Mouse (Mus musculus) hindbrain, embryonic 15.5 days (tissue): ENCODE data around the gene Minpp1. TPM values are rescaled to one million over a fixed set of nuclear protein-coding genes. Genes with fewer than 3 reads are reported as not detected.
"Not testable (repeated sequence)": the region's sequence is repeated elsewhere in the genome, so short reads cannot be mapped to it uniquely, and the experiment has no call there.

Experiments used
- ATAC-seq: fragments of 200-750 bp; cut with Nextera tagmentation; 2 replicates; pipeline ENCODE4 v1.8.0; 2017; ENCODE audit warnings: low read depth, moderate number of reproducible peaks, moderate TSS enrichment; ENCODE audit not compliant: low FRiP score
- H3K27ac ChIP-seq: fragments of 300-500 bp; sonication (generic); replicated peaks from 2 replicates; pipeline ENCODE4 v1.5.1; 2015; ENCODE audit warnings: mild to moderate bottlenecking, inconsistent platforms
- H3K27me3 ChIP-seq: fragments of 300-500 bp; sonication (generic); 2 replicates; pipeline ENCODE4 v1.6.1; 2015; ENCODE audit warnings: control low read depth, inconsistent platforms
- H3K36me3 ChIP-seq: fragments of 300-500 bp; sonication (generic); 2 replicates; pipeline ENCODE4 v1.6.1; 2015; ENCODE audit warnings: control low read depth, inconsistent platforms
- H3K4me1 ChIP-seq: fragments of 300-500 bp; sonication (generic); replicated peaks from 2 replicates; pipeline ENCODE4 v1.6.1; 2015; ENCODE audit warnings: control low read depth, inconsistent platforms
- H3K4me2 ChIP-seq: fragments of 300-500 bp; sonication (generic); 2 replicates; pipeline ENCODE4 v1.6.1; 2015; ENCODE audit warnings: moderate library complexity, mild to moderate bottlenecking, inconsistent platforms
- H3K4me3 ChIP-seq: fragments of 300-500 bp; sonication (generic); 2 replicates; pipeline ENCODE4 v1.5.1; 2015; ENCODE audit warnings: mild to moderate bottlenecking, inconsistent platforms
- H3K9ac ChIP-seq: fragments of 300-500 bp; sonication (generic); 2 replicates; pipeline ENCODE4 v1.6.1; 2015; ENCODE audit warnings: inconsistent platforms
- H3K9me3 ChIP-seq: fragments of 300-500 bp; sonication (generic); 2 replicates; pipeline ENCODE4 v1.6.1; 2016; ENCODE audit warnings: control low read depth, inconsistent platforms
- WGBS: fragments of 180-500 bp; shearing (Covaris S2); methylation state at CpG from one replicate; pipeline ENCODE4 v1.1.7; 2015; 5-methylcytosine and 5-hydroxymethylcytosine counted together
- polyA plus RNA-seq: library from polyadenylated mRNA; unstranded; fragments of >200 nt; fragmentation: Nextera tagmentation; extraction: Ambion mirVana; gene quantifications from 2 replicates; pipeline ENCODE4 v1.2.1, GENCODE M21; 2015

Minpp1 gene
- 57.7 and 59.6 TPM in 2 replicates for polyA plus RNA-seq

GRCm38 (mm10) chr19:32485681-32486105 is at the start of gene Minpp1:
TSS of gene Minpp1 (plus strand) at chr19:32485769.
- H3K9me3 ChIP-seq: no peaks in the 10 kb centered on the region
- peak; percentile 95 for ATAC-seq
- under 1% methylated on average over 64 of the region's 64 CpGs for WGBS

DNA sequence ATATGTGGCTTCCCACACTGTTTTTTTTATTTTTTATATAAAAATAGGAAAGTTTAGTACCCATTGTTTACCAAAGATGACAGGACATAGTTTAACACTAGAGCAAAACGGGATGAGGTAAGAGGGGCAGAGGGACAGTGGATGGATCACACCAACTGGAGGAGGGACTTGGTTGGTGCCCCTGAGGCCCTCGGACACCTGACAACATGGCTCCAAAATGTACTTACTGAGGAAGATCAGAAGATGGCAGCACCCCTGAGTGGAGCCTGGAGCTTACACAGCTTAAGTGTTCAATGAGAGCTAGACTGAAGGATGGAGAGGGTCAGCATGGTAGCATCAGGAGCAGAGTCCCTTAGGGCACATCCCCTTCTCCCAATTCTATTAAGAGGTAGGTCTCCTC is 46.2 kb upstream of the Minpp1 start:
- Histone ChIP-seq H3K4me1 (no peaks in the 10 kb centered on the region), H3K9me3 (no peaks in the 10 kb centered on the region), H3K9ac (no peak overlapping the region), H3K4me3 (no peak overlapping the region), H3K27me3 (no peaks in the 10 kb centered on the region), H3K27ac (no peak overlapping the region), H3K36me3 (no peaks in the 10 kb centered on the region), H3K4me2 (no peak overlapping the region)
- WGBS: 82% methylated on average over 2 of the region's 2 CpGs
- no peak for ATAC-seq

More at GRCm38 (mm10) chr19:32485681-32486105, at the start of gene Minpp1:
- Histone ChIP-seq H3K4me2 (peak within 1 kb of the TSS; percentile 78), H3K9ac (peak within 1 kb of the TSS; percentile 85), H3K4me1 (peaks cover 32% of the 10 kb centered on the region), H3K27me3 (no peaks in the 10 kb centered on the region), H3K36me3 (no peaks in the 10 kb centered on the region), H3K4me3 (peak within 1 kb of the TSS; percentile 84), H3K27ac (peak within 1 kb of the TSS; percentile 91)

DNA sequence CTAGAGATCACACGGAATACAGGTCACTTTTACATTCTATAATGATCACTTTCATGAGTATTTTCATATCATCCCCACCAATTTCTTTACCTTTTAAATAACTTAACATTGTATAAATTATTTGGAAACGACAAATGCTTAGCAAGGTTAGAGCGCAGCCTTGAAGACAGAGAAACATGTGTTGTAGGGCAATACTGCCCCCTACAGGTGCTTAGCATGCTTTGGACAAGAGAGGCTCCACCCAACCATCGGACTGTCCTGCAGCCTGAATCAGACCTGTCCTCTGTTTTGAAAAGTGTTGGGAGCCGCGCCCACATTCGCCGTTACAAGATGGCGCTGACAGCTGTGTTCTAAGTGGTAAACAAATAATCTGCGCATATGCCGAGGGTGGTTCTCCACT is 44.0 kb upstream of the Minpp1 start:
- no peak for ATAC-seq

DNA sequence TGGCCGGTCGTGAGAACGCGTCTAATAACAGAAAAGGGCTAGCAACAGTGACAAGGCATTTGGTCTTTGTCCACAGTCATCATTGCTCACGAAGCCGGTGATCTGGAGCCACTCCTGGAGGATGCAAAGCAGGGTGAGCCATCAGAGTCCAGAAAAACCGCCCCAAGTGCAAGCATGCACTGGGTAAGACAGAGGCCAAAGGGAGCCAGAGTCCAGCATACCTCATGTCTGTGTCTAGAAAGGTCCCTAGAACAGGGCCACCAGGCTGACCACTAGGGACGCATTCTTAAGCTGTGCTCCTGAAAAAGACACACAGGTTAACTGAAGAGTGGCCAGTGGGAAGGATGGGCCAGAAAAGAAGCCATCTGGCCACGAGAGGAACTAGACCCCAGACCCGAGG is 36.6 kb upstream of the Minpp1 start:
- Histone ChIP-seq H3K4me2 (no peak overlapping the region), H3K4me1 (no peaks in the 10 kb centered on the region), H3K27me3 (no peaks in the 10 kb centered on the region), H3K9ac (no peak overlapping the region), H3K9me3 (no peaks in the 10 kb centered on the region), H3K4me3 (no peak overlapping the region), H3K36me3 (no peaks in the 10 kb centered on the region), H3K27ac (no peak overlapping the region)
- no peak for ATAC-seq
- 95% methylated on average over 10 of the region's 10 CpGs for WGBS

More for the DNA sequence above, 44.0 kb upstream of the Minpp1 start:
- 95% methylated on average over 11 of the region's 11 CpGs for WGBS
- H3K27me3 ChIP-seq: no peaks in the 10 kb centered on the region
- H3K27ac ChIP-seq: no peak overlapping the region
- no peak overlapping the region for H3K9ac ChIP-seq
- no peak overlapping the region for H3K4me3 ChIP-seq
- H3K4me2 ChIP-seq: no peak overlapping the region
- no peaks in the 10 kb centered on the region for H3K4me1 ChIP-seq
- no peaks in the 10 kb centered on the region for H3K9me3 ChIP-seq
- H3K36me3 ChIP-seq: no peaks in the 10 kb centered on the region

DNA sequence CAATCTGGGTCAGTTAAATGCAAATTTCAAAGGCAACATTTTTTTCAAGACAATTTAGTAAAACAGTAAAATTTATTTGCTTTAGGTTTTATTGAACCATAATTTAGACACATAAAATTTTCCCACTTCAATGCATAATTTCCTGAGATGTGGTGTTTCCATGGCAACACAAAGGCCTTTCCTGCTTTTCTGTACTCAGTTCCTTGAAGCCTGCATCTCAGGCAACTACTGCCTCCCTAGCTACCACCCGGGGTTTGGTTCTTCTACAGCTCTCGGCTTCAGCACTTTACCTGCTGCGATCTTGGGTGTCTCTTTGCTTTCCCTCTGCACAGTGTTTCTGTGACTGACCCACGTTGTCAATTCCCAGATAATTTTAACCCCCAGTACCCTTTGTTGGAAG is 33.3 kb upstream of the Minpp1 start:
- no peaks in the 10 kb centered on the region for H3K9me3 ChIP-seq
- H3K9ac ChIP-seq: no peak overlapping the region
- no peak for ATAC-seq
- H3K27ac ChIP-seq: no peak overlapping the region
- H3K36me3 ChIP-seq: no peaks in the 10 kb centered on the region
- H3K4me2 ChIP-seq: no peak overlapping the region
- WGBS: 65% methylated on average over 4 of the region's 4 CpGs
- H3K27me3 ChIP-seq: no peaks in the 10 kb centered on the region
- no peak overlapping the region for H3K4me3 ChIP-seq
- no peaks in the 10 kb centered on the region for H3K4me1 ChIP-seq

DNA sequence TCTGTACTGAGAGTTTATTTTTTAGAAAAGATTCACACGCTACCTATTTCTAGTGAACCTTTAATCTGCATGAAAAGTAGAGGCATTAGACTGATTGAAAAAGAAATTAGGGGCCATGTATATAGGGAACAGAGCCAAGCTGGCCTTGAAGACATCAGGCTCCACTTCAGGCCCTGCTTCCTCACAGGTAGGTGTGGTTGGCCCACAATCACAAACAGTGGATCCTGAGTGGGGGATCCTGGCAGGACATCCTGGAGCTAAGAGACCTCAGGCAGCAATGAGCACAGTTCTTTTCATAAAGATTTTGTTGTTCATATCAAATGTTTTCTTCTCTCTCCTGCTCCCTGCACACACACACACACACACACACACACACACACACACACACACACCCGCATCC is 28.8 kb upstream of the Minpp1 start:
- H3K9me3 ChIP-seq: peaks cover 6% of the 10 kb centered on the region; the same call in 1 of the 2 replicates
- H3K4me1 ChIP-seq: no peaks in the 10 kb centered on the region
- 88% methylated on average over 2 of the region's 2 CpGs for WGBS
- no peak for ATAC-seq
- H3K9ac ChIP-seq: no peak overlapping the region
- no peaks in the 10 kb centered on the region for H3K36me3 ChIP-seq
- no peak overlapping the region for H3K4me2 ChIP-seq
- H3K4me3 ChIP-seq: no peak overlapping the region
- H3K27me3 ChIP-seq: no peaks in the 10 kb centered on the region
- H3K27ac ChIP-seq: no peak overlapping the region

DNA sequence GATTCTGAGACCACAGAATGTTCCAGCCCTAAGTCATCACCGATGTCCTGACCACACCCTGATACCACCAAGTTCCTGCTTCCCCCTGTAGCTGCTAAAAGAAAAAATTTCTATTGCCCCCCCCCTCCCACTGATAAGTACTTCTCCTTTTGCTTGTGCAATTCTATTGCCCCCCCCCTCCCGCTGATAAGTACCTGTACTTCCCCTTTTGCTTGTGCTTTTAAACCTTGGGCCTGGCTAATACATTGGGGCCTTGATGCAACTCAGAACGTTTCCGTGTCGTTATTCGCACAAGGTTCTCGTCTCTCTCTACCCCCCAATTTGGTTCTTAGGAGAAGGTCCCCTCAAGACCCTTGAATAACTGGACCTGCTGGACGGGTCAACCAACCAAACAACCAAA is 27.9 kb upstream of the Minpp1 start:
- not testable (repeated sequence) for ATAC-seq, H3K9me3 ChIP-seq, H3K4me3 ChIP-seq, H3K36me3 ChIP-seq, H3K27ac ChIP-seq, H3K4me2 ChIP-seq, H3K4me1 ChIP-seq, H3K27me3 ChIP-seq, H3K9ac ChIP-seq
- 92% methylated on average over 8 of the region's 8 CpGs for WGBS

GRCm38 (mm10) chr19:32463037-32463436 is 22.5 kb upstream of the Minpp1 start:
- no peak overlapping the region for H3K9ac ChIP-seq
- H3K4me3 ChIP-seq: no peak overlapping the region
- H3K27ac ChIP-seq: no peak overlapping the region
- no peaks in the 10 kb centered on the region for H3K36me3 ChIP-seq
- no peak for ATAC-seq
- peaks cover 6% of the 10 kb centered on the region; the same call in 1 of the 2 replicates for H3K9me3 ChIP-seq
- no peak overlapping the region for H3K4me2 ChIP-seq
- no peaks in the 10 kb centered on the region for H3K4me1 ChIP-seq
- no peaks in the 10 kb centered on the region for H3K27me3 ChIP-seq
- 93% methylated on average over 6 of the region's 6 CpGs for WGBS

GRCm38 (mm10) chr19:32465228-32465627 is 20.3 kb upstream of the Minpp1 start:
- no peak overlapping the region for H3K9ac ChIP-seq
- H3K36me3 ChIP-seq: no peaks in the 10 kb centered on the region
- H3K4me2 ChIP-seq: no peak overlapping the region
- H3K9me3 ChIP-seq: no peaks in the 10 kb centered on the region
- H3K4me3 ChIP-seq: no peak overlapping the region
- H3K4me1 ChIP-seq: no peaks in the 10 kb centered on the region
- ATAC-seq: no peak
- WGBS: 85% methylated on average over 3 of the region's 4 CpGs
- no peaks in the 10 kb centered on the region for H3K27me3 ChIP-seq
- no peak overlapping the region for H3K27ac ChIP-seq

DNA sequence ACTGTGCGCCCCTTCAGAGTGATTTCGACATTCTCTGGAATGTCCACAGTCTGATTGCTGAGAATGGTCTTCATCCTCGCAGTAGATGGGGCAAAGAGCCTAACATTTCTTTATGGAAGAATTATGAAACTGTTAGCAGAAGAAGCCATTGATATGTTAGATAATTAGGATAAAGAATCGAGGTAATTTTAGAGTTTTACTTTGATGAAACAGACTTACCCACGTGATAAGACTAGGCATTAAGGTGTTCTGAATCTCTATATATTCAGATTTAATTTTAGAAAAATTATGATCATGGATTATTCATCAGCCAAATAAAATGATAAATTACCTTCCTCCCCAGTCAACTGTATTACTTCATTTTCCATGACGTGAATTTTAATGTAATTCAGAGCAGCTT is 19.1 kb upstream of the Minpp1 start, which contains the start of gene Rpl9-ps6:
Gene Rpl9-ps6, minus strand, starts transcription at position 101 of the 400 bp plus-strand sequence.
- ATAC-seq: no peak
- WGBS: 78% methylated on average over 6 of the region's 6 CpGs
- Histone ChIP-seq H3K9ac (no peak within 1 kb of the TSS), H3K4me2 (no peak within 1 kb of the TSS), H3K4me3 (no peak within 1 kb of the TSS), H3K36me3 (no peaks in the 10 kb centered on the region), H3K4me1 (no peaks in the 10 kb centered on the region), H3K27me3 (no peaks in the 10 kb centered on the region), H3K27ac (no peak within 1 kb of the TSS), H3K9me3 (no peaks in the 10 kb centered on the region)

- H3K4me1 ChIP-seq: no peaks in the 10 kb centered on the region
- H3K9me3 ChIP-seq: no peaks in the 10 kb centered on the region
- WGBS: 92% methylated on average over 5 of the region's 5 CpGs
- H3K9ac ChIP-seq: no peak overlapping the region
- H3K4me2 ChIP-seq: no peak overlapping the region
- no peak overlapping the region for H3K4me3 ChIP-seq
- no peaks in the 10 kb centered on the region for H3K36me3 ChIP-seq
- H3K27ac ChIP-seq: no peak overlapping the region
- no peaks in the 10 kb centered on the region for H3K27me3 ChIP-seq
- no peak for ATAC-seq
Observed at GRCm38 (mm10) chr19:32467325-32467724, 18.2 kb upstream of the Minpp1 start.

DNA sequence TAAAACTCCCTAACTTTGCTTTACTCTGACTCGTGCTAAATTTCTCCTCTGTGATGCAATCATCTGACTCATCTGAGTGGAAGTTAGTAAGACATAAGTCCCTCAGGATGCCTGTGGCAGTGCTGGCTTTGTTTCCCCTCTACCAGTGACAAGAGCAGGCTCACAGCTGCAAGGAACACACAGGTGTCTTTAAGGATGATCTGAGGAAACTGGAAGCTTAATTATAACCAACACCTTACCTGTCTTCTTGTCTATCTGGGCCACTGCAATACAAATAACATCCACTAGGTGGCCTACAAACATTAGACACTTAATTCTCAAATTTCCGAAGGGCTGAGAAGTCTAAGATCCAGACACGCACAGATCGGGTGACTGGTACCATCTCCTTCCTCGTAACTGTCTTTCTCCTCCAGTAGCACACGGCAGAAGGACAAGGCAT is 15.5 kb upstream of the Minpp1 start:
- no peak overlapping the region for H3K4me2 ChIP-seq
- H3K4me3 ChIP-seq: no peak overlapping the region
- WGBS: 40% methylated on average over 6 of the region's 6 CpGs
- no peaks in the 10 kb centered on the region for H3K4me1 ChIP-seq
- no peaks in the 10 kb centered on the region for H3K27me3 ChIP-seq
- no peaks in the 10 kb centered on the region for H3K9me3 ChIP-seq
- H3K36me3 ChIP-seq: no peaks in the 10 kb centered on the region
- no peak; the same call in 1 of the 2 replicates for ATAC-seq
- H3K9ac ChIP-seq: no peak overlapping the region
- H3K27ac ChIP-seq: no peak overlapping the region
